Mouse (Mus musculus): ENCODE measurements around the gene Esrrg. TPM values are rescaled to one million over a fixed set of nuclear protein-coding genes. Genes with fewer than 3 reads are reported as not detected.

The Esrrg gene
- total and polyA plus RNA-seq, 3 experiments, result 0.01 TPM; not detected in 2

GRCm38 (mm10) chr1:187997584-187998338 lies 389.2 kb downstream of the Esrrg start:
- Histone ChIP-seq H3K4me1 (ENCODE audit: control insufficient read depth in 1 of 2, insufficient read depth in 2 of 2, low read length in 2 of 2) (no peaks in the 10 kb centered on the region), H3K9me3 (replicated peaks; ENCODE audit: insufficient read depth, low read length) (no peaks in the 10 kb centered on the region), H3K4me3 (ENCODE audit: control insufficient read depth in 1 of 2, insufficient read depth in 1 of 2, low read depth in 2 of 2, low read length in 2 of 2) (no peak overlapping the region), H3K27ac (ENCODE audit: control insufficient read depth, low read depth, low read length) (no peak overlapping the region), H3K9ac (ENCODE audit: control insufficient read depth, low read depth, low read length, poor library complexity, severe bottlenecking) (no peak overlapping the region), H3K36me3 (ENCODE audit: control insufficient read depth in 1 of 2, insufficient read depth in 2 of 2, low read length in 2 of 2) (no peaks in the 10 kb centered on the region), H3K27me3 (ENCODE audit: control insufficient read depth in 1 of 2, insufficient read depth in 2 of 2, low read length in 2 of 2) (no peaks in the 10 kb centered on the region; a peak in 2 of 4 replicates), H3K79me2 (ENCODE audit: control insufficient read depth, insufficient read depth, low read length, poor library complexity) (no peaks in the 10 kb centered on the region)
- no peak for DNase-seq (ENCODE audit: low read depth, low spot score)
- TF ChIP-seq EP300 (IDR thresholded peaks at IDR 0.05; ENCODE audit: low read depth in 1 of 2, low read length in 2 of 2), result no peak
- TF ChIP-seq SMC3 (IDR thresholded peaks at IDR 0.05; ENCODE audit: low read depth, low read length), result no peak
- no peak for TF ChIP-seq HCFC1 (IDR thresholded peaks at IDR 0.05; ENCODE audit: low read depth, low read length)
- no peak for TF ChIP-seq MYB (IDR thresholded peaks at IDR 0.05; ENCODE audit: low read depth, low read length)
- no peak for TF ChIP-seq TAL1 (IDR thresholded peaks at IDR 0.05; ENCODE audit: low read length)
- TF ChIP-seq JUND (IDR thresholded peaks at IDR 0.05; ENCODE audit: low read depth, low read length), result no peak
- no peak for TF ChIP-seq CTCF (IDR thresholded peaks at IDR 0.05 in 2 of 3, conservative IDR thresholded peaks at IDR 0.05 in 1 of 3; ENCODE audit: control insufficient read depth in 1 of 3, insufficient read depth in 1 of 3, low read depth in 2 of 3, low read length in 3 of 3, poor library complexity in 1 of 3, severe bottlenecking in 1 of 3)
- TF ChIP-seq USF2 (IDR thresholded peaks at IDR 0.05; ENCODE audit: borderline replicate concordance in 1 of 2, insufficient read depth in 1 of 2, low read depth in 1 of 2, low read length in 2 of 2), result no peak
- no peak for TF ChIP-seq TBP (IDR thresholded peaks at IDR 0.05; ENCODE audit: low read depth, low read length)
- no peak for TF ChIP-seq MEF2A (IDR thresholded peaks at IDR 0.05; ENCODE audit: extremely low read depth, insufficient replicate concordance, low read depth, low read length, poor library complexity, severe bottlenecking)
- TF ChIP-seq POLR2AphosphoS2 (IDR thresholded peaks at IDR 0.05; ENCODE audit: low read length), result no peak
- no peak for TF ChIP-seq CHD2 (IDR thresholded peaks at IDR 0.05; ENCODE audit: low read length)
- no peak for TF ChIP-seq ZMIZ1 (IDR thresholded peaks at IDR 0.05; ENCODE audit: low read depth, low read length)
- no peak for TF ChIP-seq ELF1 (IDR thresholded peaks at IDR 0.05; ENCODE audit: low read depth, low read length)
- TF ChIP-seq SIN3A (IDR thresholded peaks at IDR 0.05; ENCODE audit: low read length), result no peak
- no peak for TF ChIP-seq ETS1 (IDR thresholded peaks at IDR 0.05; ENCODE audit: low read depth, low read length)

- Histone ChIP-seq H3K79me2 (ENCODE audit: control insufficient read depth, insufficient read depth, low read length, poor library complexity) (no peaks in the 10 kb centered on the region), H3K27me3 (ENCODE audit: control insufficient read depth in 1 of 2, insufficient read depth in 2 of 2, low read length in 2 of 2) (peaks cover 0 to 2% of the 10 kb centered on the region in 2 experiments), H3K36me3 (ENCODE audit: control insufficient read depth in 1 of 2, insufficient read depth in 2 of 2, low read length in 2 of 2) (no peaks in the 10 kb centered on the region), H3K27ac (ENCODE audit: control insufficient read depth, low read depth, low read length) (no peak overlapping the region), H3K9ac (ENCODE audit: control insufficient read depth, low read depth, low read length, poor library complexity, severe bottlenecking) (no peak overlapping the region), H3K4me3 (ENCODE audit: control insufficient read depth in 1 of 2, insufficient read depth in 1 of 2, low read depth in 2 of 2, low read length in 2 of 2) (no peak overlapping the region), H3K4me1 (ENCODE audit: control insufficient read depth in 1 of 2, insufficient read depth in 2 of 2, low read length in 2 of 2) (no peaks in the 10 kb centered on the region), H3K9me3 (replicated peaks; ENCODE audit: insufficient read depth, low read length) (no peaks in the 10 kb centered on the region)
- no peak for DNase-seq (ENCODE audit: low read depth, low spot score)
- TF ChIP-seq SMC3 (IDR thresholded peaks at IDR 0.05; ENCODE audit: low read depth, low read length), result no peak
- no peak for TF ChIP-seq POLR2AphosphoS2 (IDR thresholded peaks at IDR 0.05; ENCODE audit: low read length)
- no peak for TF ChIP-seq TCF12 (IDR thresholded peaks at IDR 0.05; ENCODE audit: low read depth, low read length)
- TF ChIP-seq UBTF (IDR thresholded peaks at IDR 0.05; ENCODE audit: borderline replicate concordance, insufficient read depth, low read depth, low read length), result no peak
- TF ChIP-seq MEF2A (IDR thresholded peaks at IDR 0.05; ENCODE audit: extremely low read depth, insufficient replicate concordance, low read depth, low read length, poor library complexity, severe bottlenecking), result no peak
- TF ChIP-seq CHD1 (IDR thresholded peaks at IDR 0.05; ENCODE audit: low read depth, low read length), result no peak
- TF ChIP-seq GATA1 (IDR thresholded peaks at IDR 0.05; ENCODE audit: low read depth, low read length), result no peak
- no peak for TF ChIP-seq HCFC1 (IDR thresholded peaks at IDR 0.05; ENCODE audit: low read depth, low read length)
- no peak for TF ChIP-seq POLR2AphosphoS5 (IDR thresholded peaks at IDR 0.05; ENCODE audit: borderline replicate concordance, low read depth, low read length)
- TF ChIP-seq USF1 (IDR thresholded peaks at IDR 0.05; ENCODE audit: low read depth, low read length), result no peak
- TF ChIP-seq KAT2A (conservative IDR thresholded peaks at IDR 0.05; ENCODE audit: low read depth, low read length), result no peak
- TF ChIP-seq MAZ (IDR thresholded peaks at IDR 0.05; ENCODE audit: low read depth, low read length), result no peak
- TF ChIP-seq EP300 (IDR thresholded peaks at IDR 0.05; ENCODE audit: low read depth in 1 of 2, low read length in 2 of 2), result no peak
- no peak for TF ChIP-seq RAD21 (IDR thresholded peaks at IDR 0.05; ENCODE audit: low read depth, low read length)
- TF ChIP-seq CHD2 (IDR thresholded peaks at IDR 0.05; ENCODE audit: low read length), result no peak
- TF ChIP-seq RCOR1 (IDR thresholded peaks at IDR 0.05; ENCODE audit: low read depth, low read length), result no peak
- TF ChIP-seq ZMIZ1 (IDR thresholded peaks at IDR 0.05; ENCODE audit: low read depth, low read length), result no peak
Observed at GRCm38 (mm10) chr1:187999121-187999520, 390.5 kb downstream of the Esrrg start.
